Mouse (Mus musculus) liver, adult 2 months (tissue): ENCODE results near the gene Mcfd2. TPM values are rescaled to one million over a fixed set of nuclear protein-coding genes. Genes with fewer than 3 reads are reported as not detected.
A peak's percentile ranks its signal among the peaks of the same experiment; 100 is the strongest.
"Not testable (repeated sequence)": the region's sequence is repeated elsewhere in the genome, so short reads cannot be mapped to it uniquely, and the experiment has no call there.

Experiments
- DNase-seq: peaks from one replicate; pipeline ENCODE4 v3.0.0-alpha.2; 2011; ENCODE audit warnings: low read depth, low spot score; ENCODE audit errors: extremely low read depth
- H3K27ac ChIP-seq: fragments of 200-500 bp; replicated peaks from 2 replicates; pipeline ENCODE4 v1.5.1; 2012; ENCODE audit warnings: low read depth, mild to moderate bottlenecking, control low read depth, inconsistent platforms, low read length; ENCODE audit not compliant: insufficient read depth
- H3K27me3 ChIP-seq: fragments of 200-500 bp; 2 replicates; pipeline ENCODE4 v1.6.1; 2012; ENCODE audit warnings: mild to moderate bottlenecking, moderate library complexity, low read length, inconsistent platforms; ENCODE audit not compliant: control insufficient read depth, insufficient read depth
- H3K36me3 ChIP-seq: fragments of 200-500 bp; 2 replicates; pipeline ENCODE4 v1.6.1; 2012; ENCODE audit warnings: low read length, inconsistent platforms; ENCODE audit not compliant: control insufficient read depth, insufficient read depth
- H3K4me1 ChIP-seq: fragments of 200-500 bp; 2 replicates; pipeline ENCODE4 v1.6.1; 2011; ENCODE audit warnings: low read length; ENCODE audit not compliant: control insufficient read depth, insufficient read depth
- H3K4me3 ChIP-seq: fragments of 200-500 bp; 2 replicates; pipeline ENCODE4 v1.5.1; 2011; ENCODE audit warnings: low read depth, mild to moderate bottlenecking, control low read depth, low read length, moderate library complexity; ENCODE audit not compliant: insufficient read depth
- H3K79me2 ChIP-seq: fragments of 200-500 bp; 2 replicates; pipeline ENCODE4 v1.6.1; 2012; ENCODE audit warnings: inconsistent platforms, mild to moderate bottlenecking, low read length, moderate library complexity; ENCODE audit not compliant: control insufficient read depth, insufficient read depth
- H3K9ac ChIP-seq: fragments of 200-500 bp; 2 replicates; pipeline ENCODE4 v1.6.1; 2012; ENCODE audit warnings: low read depth, mild to moderate bottlenecking, control low read depth, inconsistent platforms, low read length
- CTCF ChIP-seq: fragments of 200-500 bp; IDR thresholded peaks from 2 replicates; pipeline ENCODE4 v1.5.1; 2011; ENCODE audit warnings: low read depth, low read length, control low read depth
- POLR2A ChIP-seq: fragments of 200-500 bp; IDR thresholded peaks from 2 replicates; pipeline ENCODE4 v1.6.1; 2011; ENCODE audit warnings: low read length, control low read depth; ENCODE audit not compliant: insufficient read depth; ENCODE audit errors: extremely low read depth
- WGBS: fragments of 180-500 bp; shearing (Covaris S2); methylation state at CpG from one replicate; pipeline ENCODE4 v1.1.7; 2018; 5-methylcytosine and 5-hydroxymethylcytosine counted together
- polyA plus RNA-seq: library from polyadenylated mRNA; depleted of rRNA; stranded (reverse); fragments of >200 nt; gene quantifications from 2 replicates; pipeline ENCODE4 v1.2.3, GENCODE M21; 2012
- total RNA-seq: library from RNA; depleted of rRNA; stranded (reverse); fragments of >200 nt; gene quantifications from 2 replicates; pipeline ENCODE4 v1.2.3, GENCODE M21; 2014

Mcfd2 gene
- total and polyA plus RNA-seq, 2 experiments, result 231 to 263 TPM

- 21% methylated on average over 11 of the region's 11 CpGs for WGBS
- peaks cover 31% of the 10 kb centered on the region for H3K4me1 ChIP-seq
- peak overlapping the region; percentile 82 for H3K27ac ChIP-seq
- peaks cover 9% of the 10 kb centered on the region; the same call in 1 of the 2 replicates for H3K36me3 ChIP-seq
- H3K79me2 ChIP-seq, result peaks cover 31% of the 10 kb centered on the region
- no peak for TF ChIP-seq CTCF
- TF ChIP-seq POLR2A, result no peak
- peak; percentile 97 for DNase-seq
- H3K4me3 ChIP-seq, result no peak overlapping the region
- 0 out of 2 replicates have a peak overlapping the region, but pooled peaks have one; percentile 8 for H3K9ac ChIP-seq
- no peaks in the 10 kb centered on the region for H3K27me3 ChIP-seq
These were observed 38.6 kb upstream of the Mcfd2 start for GRCm38 (mm10) chr17:87304151-87304894.

DNA sequence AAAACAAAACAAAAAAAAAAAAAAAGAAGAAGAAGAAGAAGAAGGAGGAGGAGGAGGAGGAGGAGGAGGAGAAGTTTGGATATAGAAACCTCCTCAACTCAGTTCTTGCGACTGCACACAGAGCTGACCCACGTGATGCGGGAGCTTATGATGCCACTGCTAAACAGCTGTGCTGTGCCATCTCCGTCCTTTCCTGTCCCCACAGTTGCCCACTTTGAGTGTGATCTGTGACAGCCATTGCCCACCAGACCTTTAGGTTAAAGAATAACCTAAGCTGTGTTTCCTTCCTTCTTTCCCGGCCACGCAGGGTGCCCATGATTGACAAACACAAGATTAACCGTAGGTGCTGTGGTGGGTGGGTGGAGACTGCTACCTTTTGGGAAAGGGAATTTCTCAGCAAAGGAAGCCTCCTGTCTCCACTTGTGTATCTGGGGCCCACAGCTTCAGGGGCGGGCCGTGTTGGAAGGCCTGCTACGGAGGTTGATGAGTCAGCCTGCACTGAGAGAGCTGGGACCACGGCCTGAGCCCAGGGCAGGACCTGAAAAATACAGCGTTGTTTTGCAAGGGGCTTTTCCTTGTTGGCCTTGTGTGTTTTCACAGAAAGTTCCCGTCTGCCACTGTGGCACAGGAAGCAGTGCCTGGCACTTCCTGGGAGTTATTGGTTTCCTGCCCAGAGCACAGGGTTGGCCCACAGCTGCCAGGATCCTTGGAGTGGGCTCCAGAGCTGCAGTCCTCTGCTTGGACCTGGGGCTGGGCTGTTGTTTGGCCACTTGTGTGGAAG is 36.5 kb upstream of the Mcfd2 start:
- Histone ChIP-seq H3K9ac (0 out of 2 replicates have a peak overlapping the region, but pooled peaks have one; percentile 8), H3K79me2 (peaks cover 32% of the 10 kb centered on the region), H3K27ac (peak overlapping the region; percentile 63), H3K27me3 (no peaks in the 10 kb centered on the region), H3K4me3 (no peak overlapping the region), H3K4me1 (peaks cover 45% of the 10 kb centered on the region), H3K36me3 (no peaks in the 10 kb centered on the region)
- DNase-seq, result no peak
- TF ChIP-seq CTCF (no peak), POLR2A (no peak)
- 55% methylated on average over 13 of the region's 13 CpGs for WGBS

GRCm38 (mm10) chr17:87301607-87302006 is 35.9 kb upstream of the Mcfd2 start:
- H3K4me3 ChIP-seq, H3K27me3 ChIP-seq, H3K9ac ChIP-seq, DNase-seq, H3K27ac ChIP-seq, H3K36me3 ChIP-seq: not testable (repeated sequence)
- peaks cover 45% of the 10 kb centered on the region for H3K4me1 ChIP-seq
- 86% methylated on average over 9 of the region's 9 CpGs for WGBS
- H3K79me2 ChIP-seq, result peaks cover 29% of the 10 kb centered on the region

GRCm38 (mm10) chr17:87300340-87300739 is 34.6 kb upstream of the Mcfd2 start:
- Histone ChIP-seq H3K79me2 (peaks cover 21% of the 10 kb centered on the region), H3K36me3 (no peaks in the 10 kb centered on the region), H3K4me1 (peaks cover 54% of the 10 kb centered on the region), H3K4me3 (no peak overlapping the region), H3K27ac (no peak overlapping the region), H3K27me3 (no peaks in the 10 kb centered on the region), H3K9ac (no peak overlapping the region)
- no peak for TF ChIP-seq POLR2A
- no peak for TF ChIP-seq CTCF
- no peak for DNase-seq
- 95% methylated on average over 10 of the region's 10 CpGs for WGBS

GRCm38 (mm10) chr17:87298944-87299343 is 33.2 kb upstream of the Mcfd2 start:
- no peaks in the 10 kb centered on the region for H3K36me3 ChIP-seq
- peak overlapping the region; percentile 26 for H3K9ac ChIP-seq
- H3K79me2 ChIP-seq, result peaks cover 25% of the 10 kb centered on the region
- 0 out of 2 replicates have a peak, but pooled peaks have one; percentile 1 for TF ChIP-seq POLR2A
- TF ChIP-seq CTCF, result no peak
- peak; percentile 92 for DNase-seq
- H3K27ac ChIP-seq, result peak overlapping the region; percentile 68
- no peak overlapping the region for H3K4me3 ChIP-seq
- H3K4me1 ChIP-seq, result peaks cover 46% of the 10 kb centered on the region
- H3K27me3 ChIP-seq, result no peaks in the 10 kb centered on the region
- WGBS, result 12% methylated on average over 6 of the region's 6 CpGs

GRCm38 (mm10) chr17:87296701-87297100 is 31.0 kb upstream of the Mcfd2 start:
- DNase-seq, result peak; percentile 91
- peaks cover 50% of the 10 kb centered on the region for H3K4me1 ChIP-seq
- not testable (repeated sequence) for H3K27me3 ChIP-seq, H3K4me3 ChIP-seq, H3K9ac ChIP-seq, H3K36me3 ChIP-seq
- peaks cover 30% of the 10 kb centered on the region for H3K79me2 ChIP-seq
- 18% methylated on average over 1 of the region's 1 CpGs for WGBS
- peak overlapping the region; percentile 47 for H3K27ac ChIP-seq
